Mouse (Mus musculus) liver, embryonic 16.5 days (tissue): ENCODE data around the gene Bend6. TPM values are rescaled to one million over a fixed set of nuclear protein-coding genes. Genes with fewer than 3 reads are reported as not detected.

Experiments used
- ATAC-seq: fragments of 200-750 bp; cut with Nextera tagmentation; 2 replicates; pipeline ENCODE4 v1.8.0; 2017; ENCODE audit warnings: low read depth, mild to moderate bottlenecking, moderate number of reproducible peaks, moderate library complexity
- H3K27ac ChIP-seq: fragments of 300-500 bp; sonication (generic); 2 replicates; pipeline ENCODE4 v1.5.1; 2014; ENCODE audit warnings: mild to moderate bottlenecking, low read length
- H3K27me3 ChIP-seq: fragments of 300-500 bp; sonication (generic); 2 replicates; pipeline ENCODE4 v1.6.1; 2014; ENCODE audit warnings: low read depth, low read length, mixed read lengths; ENCODE audit not compliant: control insufficient read depth, insufficient read depth
- H3K36me3 ChIP-seq: fragments of 300-500 bp; sonication (generic); 2 replicates; pipeline ENCODE4 v1.6.1; 2014; ENCODE audit warnings: mild to moderate bottlenecking; ENCODE audit not compliant: control insufficient read depth, insufficient read depth
- H3K4me1 ChIP-seq: fragments of 300-500 bp; sonication (generic); 2 replicates; pipeline ENCODE4 v1.6.1; 2014; ENCODE audit warnings: low read depth, low read length, mixed read lengths; ENCODE audit not compliant: control insufficient read depth
- H3K4me2 ChIP-seq: fragments of 300-500 bp; sonication (generic); 2 replicates; pipeline ENCODE4 v1.6.1; 2014; ENCODE audit warnings: low read depth, low read length, mixed read lengths
- H3K4me3 ChIP-seq: fragments of 300-500 bp; sonication (generic); 2 replicates; pipeline ENCODE4 v1.5.1; 2014; ENCODE audit warnings: low read depth, mild to moderate bottlenecking, low read length
- H3K9ac ChIP-seq: fragments of 300-500 bp; sonication (generic); 2 replicates; pipeline ENCODE4 v1.6.1; 2014; ENCODE audit warnings: low read depth, low read length
- H3K9me3 ChIP-seq: fragments of 300-500 bp; sonication (generic); replicated peaks from 2 replicates; pipeline ENCODE4 v1.6.1; 2016; ENCODE audit warnings: low read length; ENCODE audit not compliant: control insufficient read depth
- WGBS: fragments of 180-500 bp; shearing (Covaris S2); extraction: QIAGEN DNeasy Blood & Tissue Kit; methylation state at CpG from one replicate; pipeline ENCODE4 v1.1.7; 2014; ENCODE audit not compliant: insufficient replicate concordance; 5-methylcytosine and 5-hydroxymethylcytosine counted together
- polyA plus RNA-seq: library from polyadenylated mRNA; unstranded; fragments of >200 nt; fragmentation: Nextera tagmentation; extraction: Ambion mirVana; gene quantifications from 2 replicates; pipeline ENCODE4 v1.2.1, GENCODE M21; 2015

Gene Bend6
- polyA plus RNA-seq, 1 experiment from 2014 or later: 0.44 TPM

GRCm38 (mm10) chr1:33922975-33923374, 15.4 kb upstream of the Bend6 start:
- no peaks in the 10 kb centered on the region for H3K9me3 ChIP-seq
- H3K4me2 ChIP-seq: no peak overlapping the region
- H3K27ac ChIP-seq: no peak overlapping the region
- H3K4me1 ChIP-seq: no peaks in the 10 kb centered on the region; the same call in 1 of the 2 replicates
- ATAC-seq: no peak
- WGBS: 56% methylated on average over 7 of the region's 7 CpGs
- H3K4me3 ChIP-seq: no peak overlapping the region
- H3K27me3 ChIP-seq: no peaks in the 10 kb centered on the region
- H3K36me3 ChIP-seq: no peaks in the 10 kb centered on the region
- no peak overlapping the region for H3K9ac ChIP-seq

- Histone ChIP-seq H3K4me1 (no peaks in the 10 kb centered on the region), H3K36me3 (no peaks in the 10 kb centered on the region), H3K9me3 (no peaks in the 10 kb centered on the region), H3K27ac (no peak overlapping the region), H3K4me3 (no peak overlapping the region), H3K4me2 (no peak overlapping the region), H3K27me3 (no peaks in the 10 kb centered on the region), H3K9ac (no peak overlapping the region)
- ATAC-seq: no peak
- 59% methylated on average over 5 of the region's 5 CpGs for WGBS
Measured at GRCm38 (mm10) chr1:33916554-33916953, 8.9 kb upstream of the Bend6 start.

DNA sequence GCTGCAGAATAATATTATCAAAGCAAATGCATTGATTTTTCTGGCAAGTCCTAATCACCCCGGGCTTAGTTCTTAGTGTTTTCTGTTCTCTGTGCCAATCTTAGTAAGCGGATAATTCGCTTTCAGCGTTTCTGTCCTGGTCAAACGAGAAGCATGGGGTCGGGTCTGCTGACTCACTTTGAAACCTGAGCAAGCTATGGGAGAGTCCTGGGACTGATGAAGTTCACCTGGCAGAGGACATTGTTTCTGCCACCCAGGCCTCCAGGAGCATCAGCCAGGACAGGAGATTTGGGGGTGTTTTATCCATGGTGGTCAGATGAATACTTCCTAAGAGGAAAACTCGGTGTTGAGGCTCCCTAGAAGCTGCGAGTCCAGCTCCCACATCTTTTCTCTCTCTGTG, 4.0 kb upstream of the Bend6 start:
- H3K36me3 ChIP-seq: no peaks in the 10 kb centered on the region

GRCm38 (mm10) chr1:33908191-33908962, 761 bp upstream of the Bend6 start, which contains the start of gene Dst:
Gene Dst, plus strand, starts transcription at chr1:33908225.
- WGBS: 3% methylated on average over 44 of the region's 44 CpGs
- no peak within 1 kb of the TSS for H3K27ac ChIP-seq
- ATAC-seq: no peak

More for the DNA sequence above, 4.0 kb upstream of the Bend6 start:
- Histone ChIP-seq H3K9me3 (no peaks in the 10 kb centered on the region), H3K4me3 (no peak overlapping the region), H3K9ac (no peak overlapping the region), H3K4me2 (no peak overlapping the region), H3K4me1 (peaks cover 4% of the 10 kb centered on the region; the same call in 1 of the 2 replicates), H3K27ac (no peak overlapping the region), H3K27me3 (peaks cover 32% of the 10 kb centered on the region)
- ATAC-seq: no peak
- 58% methylated on average over 8 of the region's 8 CpGs for WGBS

DNA sequence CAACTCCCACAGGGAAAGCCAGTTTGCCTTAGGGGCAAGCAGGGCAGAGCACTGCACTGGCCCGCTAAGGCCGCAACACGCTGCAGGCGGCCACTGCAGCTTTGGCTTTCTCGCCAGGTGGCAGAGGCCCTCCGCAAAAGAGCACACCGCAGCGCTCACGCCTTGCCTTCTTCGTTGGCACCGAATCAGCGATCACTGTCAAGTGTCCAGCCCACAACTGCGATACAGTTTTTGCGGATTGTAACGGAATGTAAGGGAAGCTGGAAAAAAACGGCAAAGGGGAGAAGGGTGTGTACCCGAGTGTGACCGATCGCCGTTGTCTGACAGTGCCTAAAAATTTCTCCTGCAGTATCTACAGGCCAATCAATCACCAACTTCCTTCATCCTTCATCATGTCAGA, 689 bp downstream of the Bend6 start:
- peak; percentile 50; the same call in 1 of the 2 replicates for ATAC-seq
- no peak overlapping the region for H3K9ac ChIP-seq

More at GRCm38 (mm10) chr1:33908191-33908962, 761 bp upstream of the Bend6 start, which contains the start of gene Dst:
- Histone ChIP-seq H3K9ac (peak within 1 kb of the TSS; percentile 48), H3K9me3 (no peaks in the 10 kb centered on the region), H3K4me1 (peaks cover 4% of the 10 kb centered on the region; the same call in 1 of the 2 replicates), H3K27me3 (peaks cover 41% of the 10 kb centered on the region), H3K4me2 (peak within 1 kb of the TSS; percentile 62), H3K4me3 (peak within 1 kb of the TSS; percentile 60), H3K36me3 (no peaks in the 10 kb centered on the region)

DNA sequence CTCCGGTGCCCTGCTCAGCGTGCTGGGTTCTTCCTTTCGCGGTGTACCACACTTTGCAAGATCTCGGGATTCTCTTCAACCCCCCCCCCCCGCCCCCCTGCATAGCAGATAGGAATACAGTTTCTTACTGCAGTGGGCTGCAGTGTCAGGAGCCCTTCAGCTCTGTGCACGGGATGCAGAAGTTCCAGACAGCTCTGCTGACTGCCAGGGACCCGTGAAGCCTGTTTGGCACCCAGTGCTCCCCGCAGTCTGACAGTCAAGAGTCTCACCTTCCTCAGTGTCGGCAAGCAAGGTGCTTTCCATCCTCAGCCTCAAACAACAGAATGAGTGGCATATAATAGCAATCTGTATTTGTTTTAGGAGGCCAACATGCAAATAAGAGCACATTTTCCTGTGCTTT, 1.4 kb downstream of the Bend6 start:
- Histone ChIP-seq H3K36me3 (no peaks in the 10 kb centered on the region), H3K27me3 (peaks cover 41% of the 10 kb centered on the region), H3K9me3 (no peaks in the 10 kb centered on the region), H3K27ac (no peak overlapping the region), H3K4me2 (no peak overlapping the region), H3K9ac (no peak overlapping the region), H3K4me3 (no peak overlapping the region), H3K4me1 (peaks cover 4% of the 10 kb centered on the region; the same call in 1 of the 2 replicates)
- ATAC-seq: no peak
- WGBS: 21% methylated on average over 10 of the region's 10 CpGs

More for the DNA sequence above, 689 bp downstream of the Bend6 start:
- H3K4me1 ChIP-seq: peaks cover 4% of the 10 kb centered on the region; the same call in 1 of the 2 replicates
- H3K36me3 ChIP-seq: no peaks in the 10 kb centered on the region
- peak overlapping the region; percentile 60 for H3K4me3 ChIP-seq
- WGBS: 5% methylated on average over 20 of the region's 20 CpGs
- H3K27ac ChIP-seq: no peak overlapping the region
- H3K4me2 ChIP-seq: peak overlapping the region; percentile 62
- H3K9me3 ChIP-seq: no peaks in the 10 kb centered on the region
- H3K27me3 ChIP-seq: peaks cover 41% of the 10 kb centered on the region

- WGBS: 9% methylated on average over 9 of the region's 9 CpGs
- H3K4me2 ChIP-seq: no peak overlapping the region; the same call in 1 of the 2 replicates
- no peak overlapping the region for H3K4me3 ChIP-seq
- ATAC-seq: no peak
- no peak overlapping the region for H3K9ac ChIP-seq
- H3K4me1 ChIP-seq: peaks cover 4% of the 10 kb centered on the region; the same call in 1 of the 2 replicates
- H3K27me3 ChIP-seq: peaks cover 29% of the 10 kb centered on the region
- H3K9me3 ChIP-seq: no peaks in the 10 kb centered on the region
- H3K36me3 ChIP-seq: no peaks in the 10 kb centered on the region
- H3K27ac ChIP-seq: no peak overlapping the region
Measured at GRCm38 (mm10) chr1:33903587-33903986, 4.0 kb downstream of the Bend6 start.

- H3K4me3 ChIP-seq: no peak overlapping the region
- H3K36me3 ChIP-seq: no peaks in the 10 kb centered on the region
- WGBS: 58% methylated on average over 8 of the region's 8 CpGs
- H3K27me3 ChIP-seq: no peaks in the 10 kb centered on the region; the same call in 1 of the 2 replicates
- ATAC-seq: no peak
- H3K4me2 ChIP-seq: no peak overlapping the region
- H3K9ac ChIP-seq: no peak overlapping the region
- no peaks in the 10 kb centered on the region for H3K4me1 ChIP-seq
- no peaks in the 10 kb centered on the region for H3K9me3 ChIP-seq
- no peak overlapping the region for H3K27ac ChIP-seq
Measured at GRCm38 (mm10) chr1:33900175-33900574, 7.4 kb downstream of the Bend6 start.

GRCm38 (mm10) chr1:33898373-33898772, 9.2 kb downstream of the Bend6 start:
- no peak for ATAC-seq
- Histone ChIP-seq H3K4me3 (no peak overlapping the region), H3K27ac (no peak overlapping the region), H3K27me3 (no peaks in the 10 kb centered on the region), H3K9me3 (no peaks in the 10 kb centered on the region), H3K4me2 (no peak overlapping the region), H3K9ac (no peak overlapping the region), H3K4me1 (no peaks in the 10 kb centered on the region), H3K36me3 (no peaks in the 10 kb centered on the region)
- 59% methylated on average over 6 of the region's 6 CpGs for WGBS
